8 mouse cellular contexts compared by ENCODE assay signal in genomic region chr11:62574703-62575085, GRCm38 (mm10). TPM values are rescaled to one million over a fixed set of nuclear protein-coding genes. Genes with fewer than 3 reads are reported as not detected.
A peak's percentile ranks its signal among the peaks of the same experiment; 100 is the strongest.
DNase-seq lines count a peak whose midpoint lies in the region; ATAC-seq and TF ChIP-seq lines count a peak whose summit lies in the region.

No protein-coding gene starts in this region.

- H3K4me1 ChIP-seq in heart, embryonic 14.5 days (ENCODE audit: control insufficient read depth in 2 of 2, insufficient read depth in 2 of 2, low read length in 2 of 2) = peaks cover 5 to 6% of the 10 kb centered on the region in 2 experiments; a peak in 2 of 4 replicates
- peaks cover 8% of the 10 kb centered on the region; the same call in 1 of the 2 replicates for H3K4me1 ChIP-seq in heart, embryonic 11.5 days (ENCODE audit: control insufficient read depth, insufficient read depth, low read length)
- H3K4me1 ChIP-seq in midbrain, embryonic 13.5 days (replicated peaks) = peaks cover 18% of the 10 kb centered on the region
- peaks cover 12% of the 10 kb centered on the region for H3K4me1 ChIP-seq in midbrain, embryonic 14.5 days (ENCODE audit: control insufficient read depth, insufficient read depth, low read length)
- peaks cover 3% of the 10 kb centered on the region for H3K4me1 ChIP-seq in ES-Bruce4 (ENCODE audit: control insufficient read depth, insufficient read depth, low read length)
- peaks cover 26% of the 10 kb centered on the region for H3K4me1 ChIP-seq in liver, postnatal 0 days (ENCODE audit: insufficient read depth)

- peak overlapping the region; percentile 99; the same call in 1 of the 2 replicates for H3K4me2 ChIP-seq in heart, embryonic 14.5 days (ENCODE audit: low read length)
- no peak overlapping the region for H3K4me2 ChIP-seq in heart, embryonic 11.5 days
- H3K4me2 ChIP-seq in midbrain, embryonic 13.5 days (replicated peaks) = no peak overlapping the region
- H3K4me2 ChIP-seq in midbrain, embryonic 14.5 days (ENCODE audit: low read length) = no peak overlapping the region
- H3K4me2 ChIP-seq in liver, postnatal 0 days (ENCODE audit: low read depth, low read length) = peak overlapping the region; percentile 98

- H3K9me3 ChIP-seq in heart, embryonic 14.5 days (ENCODE audit: control insufficient read depth, low read length) = no peaks in the 10 kb centered on the region
- H3K9me3 ChIP-seq in heart, embryonic 11.5 days (replicated peaks; ENCODE audit: control insufficient read depth, low read length) = no peaks in the 10 kb centered on the region
- H3K9me3 ChIP-seq in midbrain, embryonic 13.5 days = no peaks in the 10 kb centered on the region
- no peaks in the 10 kb centered on the region for H3K9me3 ChIP-seq in midbrain, embryonic 14.5 days (ENCODE audit: control insufficient read depth, low read length)
- H3K9me3 ChIP-seq in ES-Bruce4 (replicated peaks; ENCODE audit: control insufficient read depth, insufficient read depth, low read length, poor library complexity, severe bottlenecking) = no peaks in the 10 kb centered on the region
- no peaks in the 10 kb centered on the region for H3K9me3 ChIP-seq in liver, postnatal 0 days (ENCODE audit: low read length)

- 76% methylated on average over 4 of the region's 4 CpGs for WGBS in heart, embryonic 14.5 days
- WGBS in heart, embryonic 11.5 days (ENCODE audit: insufficient replicate concordance) = 82% methylated on average over 4 of the region's 4 CpGs
- WGBS in midbrain, embryonic 13.5 days = 92% methylated on average over 4 of the region's 4 CpGs
- WGBS in midbrain, embryonic 14.5 days = 91% methylated on average over 4 of the region's 4 CpGs
- 54% methylated on average over 4 of the region's 4 CpGs for WGBS in liver, postnatal 0 days (ENCODE audit: insufficient replicate concordance)

- TF ChIP-seq POLR2A in ES-Bruce4 (IDR thresholded peaks at IDR 0.05; ENCODE audit: insufficient read depth, low read length) = no peak

- no peaks in the 10 kb centered on the region for H3K36me3 ChIP-seq in heart, embryonic 14.5 days (ENCODE audit: control insufficient read depth, insufficient read depth, low read length)
- no peaks in the 10 kb centered on the region for H3K36me3 ChIP-seq in heart, embryonic 11.5 days (ENCODE audit: control insufficient read depth, insufficient read depth, low read length)
- H3K36me3 ChIP-seq in midbrain, embryonic 13.5 days = no peaks in the 10 kb centered on the region
- H3K36me3 ChIP-seq in midbrain, embryonic 14.5 days (ENCODE audit: control insufficient read depth, insufficient read depth, low read length) = 0 out of 2 replicates have a peak, but pooled peaks cover 3% of the 10 kb centered on the region
- no peaks in the 10 kb centered on the region for H3K36me3 ChIP-seq in ES-Bruce4 (ENCODE audit: control insufficient read depth, insufficient read depth, low read length, poor library complexity, severe bottlenecking)
- no peaks in the 10 kb centered on the region for H3K36me3 ChIP-seq in liver, postnatal 0 days (replicated peaks; ENCODE audit: insufficient read depth, low read length)

- H3K27ac ChIP-seq in heart, embryonic 14.5 days (replicated peaks in 1 of 2; ENCODE audit: control insufficient read depth in 1 of 2, insufficient read depth in 1 of 2, low read depth in 2 of 2, low read length in 2 of 2) = no peak overlapping the region
- no peak overlapping the region for H3K27ac ChIP-seq in heart, embryonic 11.5 days (ENCODE audit: low read depth, low read length)
- H3K27ac ChIP-seq in midbrain, embryonic 13.5 days = no peak overlapping the region
- H3K27ac ChIP-seq in midbrain, embryonic 14.5 days (replicated peaks; ENCODE audit: low read depth, low read length) = no peak overlapping the region
- no peak overlapping the region for H3K27ac ChIP-seq in ES-Bruce4 (ENCODE audit: insufficient read depth, low read length)
- H3K27ac ChIP-seq in liver, postnatal 0 days (ENCODE audit: low read depth) = peak overlapping the region; percentile 65

- no peaks in the 10 kb centered on the region for H3K27me3 ChIP-seq in heart, embryonic 14.5 days (ENCODE audit: control insufficient read depth, insufficient read depth, low read length)
- 0 out of 2 replicates have a peak, but pooled peaks cover 3% of the 10 kb centered on the region for H3K27me3 ChIP-seq in heart, embryonic 11.5 days (ENCODE audit: control insufficient read depth, insufficient read depth, low read length)
- H3K27me3 ChIP-seq in midbrain, embryonic 13.5 days = peaks cover 5% of the 10 kb centered on the region; the same call in 1 of the 2 replicates
- H3K27me3 ChIP-seq in midbrain, embryonic 14.5 days (ENCODE audit: control insufficient read depth, insufficient read depth, low read length) = no peaks in the 10 kb centered on the region
- H3K27me3 ChIP-seq in ES-Bruce4 (ENCODE audit: control insufficient read depth, insufficient read depth, low read length, poor library complexity, severe bottlenecking) = no peaks in the 10 kb centered on the region
- H3K27me3 ChIP-seq in liver, postnatal 0 days (ENCODE audit: insufficient read depth, low read length) = no peaks in the 10 kb centered on the region

- no peak for TF ChIP-seq EP300 in ES-Bruce4 (IDR thresholded peaks at IDR 0.05; ENCODE audit: insufficient read depth, low read depth, low read length)
- TF ChIP-seq EP300 in liver, postnatal 0 days (IDR thresholded peaks at IDR 0.05; ENCODE audit: low read depth) = no peak

- H3K9ac ChIP-seq in heart, embryonic 14.5 days (ENCODE audit: low read length) = no peak overlapping the region
- no peak overlapping the region for H3K9ac ChIP-seq in heart, embryonic 11.5 days (ENCODE audit: low read depth, low read length)
- no peak overlapping the region for H3K9ac ChIP-seq in midbrain, embryonic 13.5 days (replicated peaks)
- H3K9ac ChIP-seq in midbrain, embryonic 14.5 days (replicated peaks; ENCODE audit: low read length) = no peak overlapping the region
- H3K9ac ChIP-seq in ES-Bruce4 (ENCODE audit: low read depth, poor library complexity, severe bottlenecking) = 0 out of 2 replicates have a peak overlapping the region, but pooled peaks have one; percentile 20
- no peak overlapping the region for H3K9ac ChIP-seq in liver, postnatal 0 days (replicated peaks)

- no peak for DNase-seq in midbrain, embryonic 14.5 days
- no peak for DNase-seq in liver, postnatal 0 days
- no peak for DNase-seq in kidney, postnatal 25 days
- DNase-seq in adrenal gland, postnatal 36 days = no peak

- no peak overlapping the region for H3K4me3 ChIP-seq in heart, embryonic 14.5 days (ENCODE audit: control insufficient read depth in 1 of 2, insufficient read depth in 1 of 2, low read depth in 1 of 2, low read length in 2 of 2)
- no peak overlapping the region for H3K4me3 ChIP-seq in heart, embryonic 11.5 days (ENCODE audit: low read depth, low read length)
- no peak overlapping the region for H3K4me3 ChIP-seq in midbrain, embryonic 13.5 days (replicated peaks)
- H3K4me3 ChIP-seq in midbrain, embryonic 14.5 days (replicated peaks; ENCODE audit: low read depth, low read length) = no peak overlapping the region
- H3K4me3 ChIP-seq in ES-Bruce4 (ENCODE audit: low read depth, low read length) = no peak overlapping the region
- peak overlapping the region; percentile 14; the same call in 1 of the 2 replicates for H3K4me3 ChIP-seq in liver, postnatal 0 days (ENCODE audit: low read depth, low read length)

- TF ChIP-seq CTCF in ES-Bruce4 (IDR thresholded peaks at IDR 0.05; ENCODE audit: low read depth, low read length) = no peak
- no peak for TF ChIP-seq CTCF in liver, postnatal 0 days (IDR thresholded peaks at IDR 0.05; ENCODE audit: low read depth)

- no peak for ATAC-seq in heart, embryonic 14.5 days (ENCODE audit: insufficient number of reproducible peaks, insufficient read depth, low FRiP score, low read depth)
- ATAC-seq in heart, embryonic 11.5 days (replicated peaks; ENCODE audit: insufficient number of reproducible peaks, low FRiP score, low TSS enrichment) = no peak
- ATAC-seq in midbrain, embryonic 13.5 days = peak; percentile 49; the same call in 1 of the 2 replicates
- ATAC-seq in midbrain, embryonic 14.5 days (ENCODE audit: low FRiP score, low TSS enrichment) = no peak
- no peak for ATAC-seq in liver, postnatal 0 days

RNA-seq across cellular contexts. Expression of gene Trpv2, which starts 0.4 kb away (rescaled TPM):
- polyA plus RNA-seq in heart, embryonic 14.5 days (2014; fragmentation: Nextera tagmentation; extraction: Ambion mirVana) = 3.7 and 4.2 TPM in 2 replicates
- polyA plus RNA-seq in heart, embryonic 11.5 days (2014; fragmentation: Nextera tagmentation; extraction: Ambion mirVana) = 4.1 and 4.4 TPM in 2 replicates
- 20.7 TPM in 2 replicates for polyA plus RNA-seq in midbrain, embryonic 13.5 days (2015; fragmentation: Nextera tagmentation; extraction: Ambion mirVana)
- 26.4 and 28.0 TPM in 2 replicates for polyA plus RNA-seq in midbrain, embryonic 14.5 days (2014; fragmentation: Nextera tagmentation; extraction: Ambion mirVana)
- polyA plus RNA-seq in ES-Bruce4 (2011; ENCODE audit: insufficient read depth, insufficient read length, low read depth, missing spikeins) = 1.5 and 1.9 TPM in 2 replicates
- polyA plus RNA-seq in liver, postnatal 0 days (2015; fragmentation: Nextera tagmentation; extraction: Ambion mirVana) = 4.7 and 5.4 TPM in 2 replicates
- total RNA-seq in adrenal gland, postnatal 36 days (2021) = 1 to 10 TPM; 2.0 to 3.7 TPM

RNA-seq across cellular contexts. Expression of gene Ubb, which starts 23.7 kb away (rescaled TPM):
- polyA plus RNA-seq in heart, embryonic 14.5 days (2014; fragmentation: Nextera tagmentation; extraction: Ambion mirVana) = 2,716 and 2,876 TPM in 2 replicates
- polyA plus RNA-seq in heart, embryonic 11.5 days (2014; fragmentation: Nextera tagmentation; extraction: Ambion mirVana) = 2,677 and 2,901 TPM in 2 replicates
- polyA plus RNA-seq in midbrain, embryonic 13.5 days (2015; fragmentation: Nextera tagmentation; extraction: Ambion mirVana) = 4,691 and 4,901 TPM in 2 replicates
- 4,878 and 5,143 TPM in 2 replicates for polyA plus RNA-seq in midbrain, embryonic 14.5 days (2014; fragmentation: Nextera tagmentation; extraction: Ambion mirVana)
- 626 and 640 TPM in 2 replicates for polyA plus RNA-seq in ES-Bruce4 (2011; ENCODE audit: insufficient read depth, insufficient read length, low read depth, missing spikeins)
- polyA plus RNA-seq in liver, postnatal 0 days (2015; fragmentation: Nextera tagmentation; extraction: Ambion mirVana) = 1,161 and 1,214 TPM in 2 replicates
- total RNA-seq in adrenal gland, postnatal 36 days (2021) = 1,000 to 10,000 TPM; 1,237 to 1,515 TPM

RNA-seq across cellular contexts. Expression of gene Cenpv, which starts 35.6 kb away (rescaled TPM):
- 29.8 and 37.7 TPM in 2 replicates for polyA plus RNA-seq in heart, embryonic 14.5 days (2014; fragmentation: Nextera tagmentation; extraction: Ambion mirVana)
- polyA plus RNA-seq in heart, embryonic 11.5 days (2014; fragmentation: Nextera tagmentation; extraction: Ambion mirVana) = 13.6 and 15.1 TPM in 2 replicates
- 52.8 and 65.6 TPM in 2 replicates for polyA plus RNA-seq in midbrain, embryonic 13.5 days (2015; fragmentation: Nextera tagmentation; extraction: Ambion mirVana)
- 72.2 and 89.3 TPM in 2 replicates for polyA plus RNA-seq in midbrain, embryonic 14.5 days (2014; fragmentation: Nextera tagmentation; extraction: Ambion mirVana)
- polyA plus RNA-seq in ES-Bruce4 (2011; ENCODE audit: insufficient read depth, insufficient read length, low read depth, missing spikeins) = 66.9 and 77.3 TPM in 2 replicates
- 9.8 and 14.0 TPM in 2 replicates for polyA plus RNA-seq in liver, postnatal 0 days (2015; fragmentation: Nextera tagmentation; extraction: Ambion mirVana)
- 10 to 100 TPM; 30.2 to 37.2 TPM for total RNA-seq in adrenal gland, postnatal 36 days (2021)

Comparison
In these comparisons a context has a peak if more than half of its experiments do, and no peak if none do; other contexts are left out.
1. H3K4me2 ChIP-seq: peak in heart, embryonic 14.5 days (single experiment) and liver, postnatal 0 days (single experiment); none in heart, embryonic 11.5 days (single experiment), midbrain, embryonic 13.5 days (single experiment) and midbrain, embryonic 14.5 days (single experiment).